Mouse (Mus musculus) kidney, postnatal 0 days (tissue): ENCODE measurements around the gene Ggt1. TPM values are rescaled to one million over a fixed set of nuclear protein-coding genes. Genes with fewer than 3 reads are reported as not detected.
A peak's percentile ranks its signal among the peaks of the same experiment; 100 is the strongest.

ENCODE experiments used
- ATAC-seq: fragments of 200-750 bp; cut with Nextera tagmentation; replicated peaks from 2 replicates; pipeline ENCODE4 v1.8.0; 2017; ENCODE audit warnings: low read depth, moderate number of reproducible peaks, moderate TSS enrichment, moderate library complexity; ENCODE audit not compliant: low FRiP score
- DNase-seq: peaks from one replicate; pipeline ENCODE4 v3.0.0-alpha.2; 2016; ENCODE audit warnings: low spot score
- H3K27ac ChIP-seq: fragments of 300-500 bp; sonication (generic); 2 replicates; pipeline ENCODE4 v1.5.1; 2014; ENCODE audit warnings: mild to moderate bottlenecking
- H3K27me3 ChIP-seq: fragments of 300-500 bp; sonication (generic); 2 replicates; pipeline ENCODE4 v1.6.1; 2014; ENCODE audit warnings: low read length, mixed read lengths; ENCODE audit not compliant: insufficient read depth
- H3K36me3 ChIP-seq: fragments of 300-500 bp; sonication (generic); 2 replicates; pipeline ENCODE4 v1.6.1; 2014; ENCODE audit warnings: low read length, mixed read lengths; ENCODE audit not compliant: insufficient read depth
- H3K4me1 ChIP-seq: fragments of 300-500 bp; sonication (generic); replicated peaks from 2 replicates; pipeline ENCODE4 v1.6.1; 2014; ENCODE audit warnings: antibody characterized with exemption, low read length, mixed read lengths; ENCODE audit not compliant: insufficient read depth
- H3K4me2 ChIP-seq: fragments of 300-500 bp; sonication (generic); 2 replicates; pipeline ENCODE4 v1.6.1; 2014; ENCODE audit warnings: mild to moderate bottlenecking, low read length, moderate library complexity, mixed read lengths
- H3K4me3 ChIP-seq: fragments of 300-500 bp; sonication (generic); replicated peaks from 2 replicates; pipeline ENCODE4 v1.5.1; 2014; ENCODE audit warnings: low read depth, low read length
- H3K9ac ChIP-seq: fragments of 300-500 bp; sonication (generic); 2 replicates; pipeline ENCODE4 v1.6.1; 2014; ENCODE audit warnings: low read depth, low read length
- H3K9me3 ChIP-seq: fragments of 300-500 bp; sonication (generic); replicated peaks from 2 replicates; pipeline ENCODE4 v1.6.1; 2016; ENCODE audit warnings: low read length, inconsistent platforms, mixed read lengths
- CTCF ChIP-seq: IDR thresholded peaks from 2 replicates; pipeline ENCODE4 v1.5.1; 2016; ENCODE audit warnings: antibody characterized with exemption, low read depth, mild to moderate bottlenecking, moderate library complexity
- WGBS: fragments of 180-500 bp; shearing (Covaris S2); extraction: QIAGEN DNeasy Blood & Tissue Kit; methylation state at CpG from one replicate; pipeline ENCODE4 v1.1.7; 2014; 5-methylcytosine and 5-hydroxymethylcytosine counted together
- polyA plus RNA-seq: library from polyadenylated mRNA; unstranded; fragments of >200 nt; fragmentation: Nextera tagmentation; extraction: Ambion mirVana; gene quantifications from 2 replicates; pipeline ENCODE4 v1.2.1, GENCODE M21; 2015

The Ggt1 gene
- polyA plus RNA-seq, 1 experiment from 2014 or later: 317 TPM

DNA sequence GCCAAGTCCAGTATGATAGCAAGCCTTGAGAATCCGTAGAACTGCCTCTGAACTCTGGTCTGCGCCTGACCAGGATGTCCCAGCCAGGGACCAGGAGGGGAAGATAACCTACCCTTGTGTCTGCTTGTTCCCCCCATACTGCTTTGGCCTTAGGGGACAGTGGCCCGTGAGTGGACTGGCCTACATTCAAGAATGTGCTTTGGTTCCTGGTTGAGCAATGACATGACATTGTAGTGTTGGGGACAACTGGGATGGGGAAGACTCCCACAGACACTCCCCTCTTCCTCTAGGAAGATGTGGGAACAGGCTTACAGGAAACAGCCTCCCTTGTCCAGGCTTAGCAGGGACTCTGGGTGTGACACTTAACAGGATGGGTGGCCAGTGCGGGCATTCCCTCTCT is 26.4 kb downstream of the Ggt1 start:
- Histone ChIP-seq H3K27me3 (no peaks in the 10 kb centered on the region), H3K36me3 (no peaks in the 10 kb centered on the region), H3K27ac (peak overlapping the region; percentile 1; the same call in 1 of the 2 replicates), H3K9me3 (no peaks in the 10 kb centered on the region), H3K4me3 (no peak overlapping the region), H3K9ac (no peak overlapping the region), H3K4me2 (no peak overlapping the region), H3K4me1 (peaks cover 30% of the 10 kb centered on the region)
- ATAC-seq (no peak), DNase-seq (no peak)
- 66% methylated on average over 4 of the region's 4 CpGs for WGBS
- TF ChIP-seq CTCF: no peak

GRCm38 (mm10) chr10:75588336-75588735 is 26.9 kb downstream of the Ggt1 start:
- WGBS: 38% methylated on average over 5 of the region's 5 CpGs
- Histone ChIP-seq H3K36me3 (no peaks in the 10 kb centered on the region), H3K27me3 (no peaks in the 10 kb centered on the region), H3K9ac (no peak overlapping the region), H3K9me3 (no peaks in the 10 kb centered on the region), H3K4me2 (no peak overlapping the region), H3K27ac (0 out of 2 replicates have a peak overlapping the region, but pooled peaks have one; percentile 31), H3K4me1 (peaks cover 30% of the 10 kb centered on the region), H3K4me3 (no peak overlapping the region)
- no peak for TF ChIP-seq CTCF
- DNase-seq (no peak), ATAC-seq (peak; percentile 27)

- peaks cover 30% of the 10 kb centered on the region for H3K4me1 ChIP-seq
- WGBS: 7% methylated on average over 5 of the region's 5 CpGs
- 0 out of 2 replicates have a peak, but pooled peaks have one; percentile 10 for ATAC-seq
Measured at GRCm38 (mm10) chr10:75589129-75589528, 27.7 kb downstream of the Ggt1 start, which contains the start of gene Ggt5. Gene Ggt5, plus strand, starts transcription at chr10:75589340.

DNA sequence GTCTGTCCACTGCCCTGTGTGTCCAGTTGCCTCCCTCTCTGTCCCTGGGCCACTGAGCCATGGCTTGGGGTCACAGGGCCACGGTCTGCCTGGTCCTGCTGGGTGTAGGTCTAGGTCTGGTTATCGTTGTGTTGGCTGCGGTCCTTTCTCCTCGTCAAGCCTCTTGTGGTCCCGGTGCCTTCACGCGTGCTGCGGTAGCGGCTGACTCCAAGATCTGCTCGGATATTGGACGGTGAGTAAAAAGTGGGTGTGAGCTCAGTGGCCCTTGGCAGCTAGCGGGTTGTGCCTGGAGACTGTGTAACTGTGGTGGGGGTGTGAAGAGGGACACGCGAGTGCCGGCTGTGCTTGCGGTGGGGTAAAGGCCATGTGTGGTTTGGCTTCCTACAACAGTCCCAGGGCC is 28.2 kb downstream of the Ggt1 start:
- H3K27me3 ChIP-seq: no peaks in the 10 kb centered on the region
- H3K4me3 ChIP-seq: no peak overlapping the region
- H3K9me3 ChIP-seq: no peaks in the 10 kb centered on the region
- 24% methylated on average over 16 of the region's 16 CpGs for WGBS
- H3K9ac ChIP-seq: peak overlapping the region; percentile 24; the same call in 1 of the 2 replicates
- no peaks in the 10 kb centered on the region for H3K36me3 ChIP-seq
- DNase-seq: peak; percentile 40
- peaks cover 30% of the 10 kb centered on the region for H3K4me1 ChIP-seq
- H3K4me2 ChIP-seq: peak overlapping the region; percentile 44
- no peak for TF ChIP-seq CTCF
- ATAC-seq: peak; percentile 27; the same call in 1 of the 2 replicates
- peak overlapping the region; percentile 80 for H3K27ac ChIP-seq

More at GRCm38 (mm10) chr10:75589129-75589528, 27.7 kb downstream of the Ggt1 start, which contains the start of gene Ggt5:
- H3K36me3 ChIP-seq: no peaks in the 10 kb centered on the region
- no peaks in the 10 kb centered on the region for H3K27me3 ChIP-seq
- peak within 1 kb of the TSS; percentile 44 for H3K4me2 ChIP-seq
- H3K27ac ChIP-seq: peak within 1 kb of the TSS; percentile 80
- TF ChIP-seq CTCF: no peak
- H3K9ac ChIP-seq: peak within 1 kb of the TSS; percentile 24; the same call in 1 of the 2 replicates
- H3K9me3 ChIP-seq: no peaks in the 10 kb centered on the region
- peak; percentile 90 for DNase-seq
- no peak within 1 kb of the TSS for H3K4me3 ChIP-seq

DNA sequence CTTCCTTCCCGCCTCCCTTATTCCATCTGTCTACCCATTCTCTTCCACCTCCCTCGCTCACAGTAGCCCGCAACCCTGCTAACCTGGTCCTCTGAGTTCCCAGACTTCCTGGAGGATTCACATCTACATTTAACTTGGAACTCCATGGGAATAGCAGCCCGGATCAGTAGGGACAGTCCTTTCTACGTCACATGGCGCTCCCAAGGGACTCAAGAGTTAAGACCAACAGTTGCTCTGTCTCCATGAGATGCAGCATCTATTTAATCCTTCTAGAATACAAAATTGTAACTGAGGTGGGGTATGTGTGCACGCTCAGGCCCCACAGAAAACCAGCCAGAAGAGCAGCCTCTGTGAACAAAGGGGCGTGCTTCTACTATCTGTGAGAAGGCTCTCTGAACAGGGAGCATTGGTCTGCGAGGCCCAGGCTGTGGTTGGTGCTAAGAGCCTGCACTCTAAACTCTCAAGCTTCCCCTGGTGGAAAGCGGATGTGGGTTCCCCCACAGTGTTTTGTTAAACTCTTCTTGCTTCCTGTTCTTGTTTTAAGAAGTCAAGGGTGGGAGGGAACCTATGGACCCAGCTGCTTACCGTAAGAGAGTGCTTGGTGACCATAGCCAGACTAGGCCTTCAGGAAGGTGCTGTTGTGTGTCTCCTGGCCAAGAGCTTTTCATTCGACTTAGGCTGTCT is 29.9 kb downstream of the Ggt1 start:
- Histone ChIP-seq H3K27ac (peak overlapping the region; percentile 62; the same call in 1 of the 2 replicates), H3K9me3 (no peaks in the 10 kb centered on the region), H3K36me3 (no peaks in the 10 kb centered on the region), H3K4me1 (peaks cover 30% of the 10 kb centered on the region), H3K27me3 (no peaks in the 10 kb centered on the region), H3K9ac (0 out of 2 replicates have a peak overlapping the region, but pooled peaks have one; percentile 8), H3K4me2 (peak overlapping the region; percentile 7; the same call in 1 of the 2 replicates), H3K4me3 (no peak overlapping the region)
- 68% methylated on average over 12 of the region's 12 CpGs for WGBS
- peak; percentile 83 for DNase-seq
- TF ChIP-seq CTCF: no peak; the same call in 1 of the 2 replicates
- no peak for ATAC-seq

GRCm38 (mm10) chr10:75592585-75592984 is 31.2 kb downstream of the Ggt1 start:
- no peak for TF ChIP-seq CTCF
- H3K27ac ChIP-seq: no peak overlapping the region
- no peak overlapping the region for H3K4me3 ChIP-seq
- no peaks in the 10 kb centered on the region for H3K27me3 ChIP-seq
- ATAC-seq: no peak
- WGBS: 63% methylated on average over 7 of the region's 7 CpGs
- no peak overlapping the region for H3K4me2 ChIP-seq
- peaks cover 30% of the 10 kb centered on the region for H3K4me1 ChIP-seq
- no peaks in the 10 kb centered on the region for H3K36me3 ChIP-seq
- no peaks in the 10 kb centered on the region for H3K9me3 ChIP-seq
- no peak for DNase-seq
- no peak overlapping the region for H3K9ac ChIP-seq
